Comparison of ENCODE assay signal across 14 mouse cellular contexts in the genomic region with DNA sequence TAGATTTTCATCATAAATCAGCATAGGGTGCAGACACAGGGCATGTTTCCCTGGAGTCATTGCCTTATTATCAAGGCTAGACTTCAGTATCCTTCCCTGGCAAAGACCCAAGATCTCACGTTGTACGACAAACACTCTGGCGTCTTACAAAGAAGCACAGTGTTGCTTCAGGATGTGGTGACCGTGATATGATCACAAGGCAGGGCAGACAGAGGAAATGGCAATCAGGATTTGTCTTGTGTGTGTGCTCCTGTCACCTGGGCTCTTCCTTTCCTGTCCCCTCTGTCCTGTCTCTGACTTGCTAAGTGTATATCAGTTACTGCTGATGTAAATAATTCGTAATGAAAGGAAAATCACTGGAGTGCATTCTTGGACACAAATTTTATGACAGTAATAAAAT. TPM values are rescaled to one million over a fixed set of nuclear protein-coding genes. Genes with fewer than 3 reads are reported as not detected.
DNase-seq lines count a peak whose midpoint lies in the region; ATAC-seq and TF ChIP-seq lines count a peak whose summit lies in the region.
"Had no signal": no experiment of that assay in that cellular context is flagged by ENCODE, and none has a peak within 500 bp of the region (broad histone marks: within the 10 kb centered on the region; RNA-seq: fewer than 3 reads in every experiment).

No protein-coding gene starts in this region.

- TF ChIP-seq POLR2A in liver, adult 2 months (IDR thresholded peaks at IDR 0.05; ENCODE audit: extremely low read depth, insufficient read depth, low read length) = no peak

- no peaks in the 10 kb centered on the region for H3K4me1 ChIP-seq in liver, adult 2 months (ENCODE audit: control insufficient read depth, insufficient read depth, low read length)
- no peaks in the 10 kb centered on the region for H3K4me1 ChIP-seq in stomach, postnatal 0 days (replicated peaks; ENCODE audit: control insufficient read depth, insufficient read depth)

- H3K27ac ChIP-seq in liver, adult 2 months (replicated peaks; ENCODE audit: insufficient read depth, low read depth, low read length) = no peak overlapping the region
- no peak overlapping the region for H3K27ac ChIP-seq in stomach, postnatal 0 days (replicated peaks)
- H3K27ac ChIP-seq: liver, embryonic 14.5 days had no signal

- no peaks in the 10 kb centered on the region for H3K79me2 ChIP-seq in liver, adult 2 months (ENCODE audit: control insufficient read depth, insufficient read depth, low read length)

- peak; percentile 93 for ATAC-seq in activated CD4-positive, CD25-positive, alpha-beta regulatory T cell, adult 4 months
- no peak for ATAC-seq in frontal cortex, adult (ENCODE audit: low TSS enrichment)
- no peak for ATAC-seq in stomach, postnatal 0 days (ENCODE audit: low FRiP score, low TSS enrichment)
- ATAC-seq: intestine, embryonic 16.5 days had no signal

- no peaks in the 10 kb centered on the region for H3K36me3 ChIP-seq in liver, adult 2 months (ENCODE audit: control insufficient read depth, insufficient read depth, low read length)
- H3K36me3 ChIP-seq in stomach, postnatal 0 days (ENCODE audit: control insufficient read depth, insufficient read depth, low read length) = no peaks in the 10 kb centered on the region
- H3K36me3 ChIP-seq: G1E had no signal

- no peak overlapping the region for H3K4me3 ChIP-seq in liver, adult 2 months (ENCODE audit: insufficient read depth, low read depth, low read length)
- no peak overlapping the region for H3K4me3 ChIP-seq in stomach, postnatal 0 days (ENCODE audit: low read depth, low read length)

- peak; percentile 28 for DNase-seq in liver, adult 2 months (ENCODE audit: extremely low read depth, low read depth, low spot score)
- no peak for DNase-seq in liver
- DNase-seq in kidney, postnatal 4 days = peak; percentile 6 to 22
- peak; percentile 12 for DNase-seq in thymus, postnatal 14 days
- DNase-seq in stomach, postnatal 0 days (ENCODE audit: low spot score) = no peak
- DNase-seq: embryo, embryonic 11 days; gastrocnemius, postnatal 25 days; heart, postnatal 14 days had no signal

- WGBS in liver, adult 2 months = 72% methylated on average over 5 of the region's 5 CpGs
- 38% methylated on average over 5 of the region's 5 CpGs for WGBS in stomach, postnatal 0 days

- H3K9me3 ChIP-seq in stomach, postnatal 0 days (ENCODE audit: control insufficient read depth, low read length) = no peaks in the 10 kb centered on the region
- H3K9me3 ChIP-seq: G1E had no signal

- TF ChIP-seq EP300 in stomach, postnatal 0 days (optimal IDR thresholded peaks at IDR 0.05) = no peak

- no peak for TF ChIP-seq CTCF in liver, adult 2 months (IDR thresholded peaks at IDR 0.05; ENCODE audit: low read depth, low read length)
- TF ChIP-seq CTCF in stomach, postnatal 0 days (IDR thresholded peaks at IDR 0.05; ENCODE audit: low read depth) = no peak

- no peaks in the 10 kb centered on the region for H3K27me3 ChIP-seq in liver, adult 2 months (ENCODE audit: control insufficient read depth, insufficient read depth, low read length)
- H3K27me3 ChIP-seq in stomach, postnatal 0 days (ENCODE audit: control insufficient read depth, insufficient read depth, low read length) = no peaks in the 10 kb centered on the region

- H3K4me2 ChIP-seq in stomach, postnatal 0 days (replicated peaks; ENCODE audit: low read depth) = no peak overlapping the region
- H3K4me2 ChIP-seq: midbrain, embryonic 11.5 days had no signal

- no peak overlapping the region for H3K9ac ChIP-seq in liver, adult 2 months (ENCODE audit: low read depth, low read length)
- no peak overlapping the region for H3K9ac ChIP-seq in stomach, postnatal 0 days (ENCODE audit: low read length)
- H3K9ac ChIP-seq: liver, embryonic 14.5 days had no signal

RNA-seq across cellular contexts. Expression of gene N6amt1, which starts 29.4 kb away (rescaled TPM):
- 7.9 and 9.1 TPM in 2 replicates for total RNA-seq in liver, adult 2 months (2014; rRNA removed)
- polyA plus RNA-seq in liver, adult 2 months (2012; rRNA removed) = 4.0 and 4.9 TPM in 2 replicates
- 10 to 100 TPM; 18.8 to 20.4 TPM for polyA plus RNA-seq in activated CD4-positive, CD25-positive, alpha-beta regulatory T cell, adult 4 months (2017; shearing (Covaris generic))
- polyA plus RNA-seq in stomach, postnatal 0 days (2015; fragmentation: Nextera tagmentation; extraction: Ambion mirVana) = 19.9 and 20.1 TPM in 2 replicates

Comparison
In these comparisons a context has a peak if more than half of its experiments do, and no peak if none do; other contexts are left out.
1. DNase-seq: peak in liver, adult 2 months (single experiment), kidney, postnatal 4 days (2 of 2) and thymus, postnatal 14 days (single experiment); none in liver (single experiment) and stomach, postnatal 0 days (single experiment).